Mouse (Mus musculus): ENCODE measurements around the gene Cbr2.

The Cbr2 gene

DNA sequence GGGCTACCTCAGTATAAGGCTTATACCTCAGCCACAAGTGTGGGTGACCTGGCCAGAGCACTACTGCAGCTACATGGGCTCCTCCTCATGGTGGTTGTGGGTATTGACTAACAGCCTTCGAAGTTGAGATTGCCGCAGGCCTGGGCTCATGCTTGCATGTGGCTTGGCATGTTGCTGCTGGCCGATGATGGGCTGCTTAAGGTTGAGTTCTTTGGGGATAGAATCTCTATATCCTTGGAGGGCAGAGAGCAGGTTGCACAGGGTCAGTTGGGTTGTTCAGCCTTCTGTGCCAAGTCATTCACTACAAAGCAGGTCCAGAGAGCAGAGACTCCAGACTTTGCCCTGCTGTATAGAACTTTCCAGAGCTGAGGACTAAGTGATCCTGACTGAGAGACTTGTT, 52.0 kb downstream of the Cbr2 start:
- no peak for DNase-seq (ENCODE audit: low read depth, low spot score)
